Comparison of ENCODE assay signal across 8 mouse cellular contexts in genomic region chr4:120667045-120667501, GRCm38 (mm10). TPM values are rescaled to one million over a fixed set of nuclear protein-coding genes. Genes with fewer than 3 reads are reported as not detected.
DNase-seq lines count a peak whose midpoint lies in the region; ATAC-seq and TF ChIP-seq lines count a peak whose summit lies in the region.

No protein-coding gene starts in this region.

- intact Hi-C loops in gastrocnemius, adult 2 months (cut with DNase I): loop anchor here (1.0 to 5.0 kb wide), 2 partner anchors 54 to 75 kb away; no protein-coding TSS in a partner anchor

- peak; percentile 77 to 88 for DNase-seq in adrenal gland, adult (ENCODE audit: inconsistent age in 2 of 2, low spot score in 1 of 2)
- DNase-seq in cerebellum, postnatal 14 days: peak; percentile 61 to 63
- DNase-seq in gastrocnemius, adult 2 months: peak; percentile 88
- DNase-seq in limb, embryonic 11.5 days (ENCODE audit: low spot score): peak; percentile 69
- DNase-seq in midbrain, embryonic 10.5 days (ENCODE audit: low spot score): peak; percentile 72
- peak; percentile 48 for DNase-seq in right cerebral cortex, postnatal 4 days
- DNase-seq in urinary bladder, postnatal 4 days (ENCODE audit: low spot score in 2 of 2): peak; percentile 40 to 67

- under 1% methylated on average over 50 of the region's 50 CpGs for WGBS in hindbrain, embryonic 15.5 days
- WGBS in limb, embryonic 11.5 days: under 1% methylated on average over 50 of the region's 50 CpGs
- under 1% methylated on average over 50 of the region's 50 CpGs for WGBS in midbrain, embryonic 10.5 days

- H3K9me3 ChIP-seq in hindbrain, embryonic 15.5 days: no peaks in the 10 kb centered on the region
- H3K9me3 ChIP-seq in limb, embryonic 11.5 days (ENCODE audit: control insufficient read depth, low read length): no peaks in the 10 kb centered on the region
- H3K9me3 ChIP-seq in midbrain, embryonic 10.5 days (replicated peaks): no peaks in the 10 kb centered on the region

- peak overlapping the region; percentile 78 for H3K4me3 ChIP-seq in gastrocnemius, adult 2 months
- peak overlapping the region; percentile 51 for H3K4me3 ChIP-seq in hindbrain, embryonic 15.5 days
- peak overlapping the region; percentile 53 for H3K4me3 ChIP-seq in limb, embryonic 11.5 days (ENCODE audit: low read depth, low read length)
- peak overlapping the region; percentile 82 for H3K4me3 ChIP-seq in midbrain, embryonic 10.5 days

- peaks cover 18% of the 10 kb centered on the region for H3K4me1 ChIP-seq in hindbrain, embryonic 15.5 days (replicated peaks)
- peaks cover 12% of the 10 kb centered on the region for H3K4me1 ChIP-seq in limb, embryonic 11.5 days (ENCODE audit: control insufficient read depth, insufficient read depth, low read length)
- peaks cover 31% of the 10 kb centered on the region for H3K4me1 ChIP-seq in midbrain, embryonic 10.5 days

- H3K4me2 ChIP-seq in hindbrain, embryonic 15.5 days: peak overlapping the region; percentile 98
- H3K4me2 ChIP-seq in limb, embryonic 11.5 days (ENCODE audit: low read depth, severe bottlenecking): peak overlapping the region; percentile 100

- peak; percentile 52 for ATAC-seq in hindbrain, embryonic 15.5 days (ENCODE audit: low FRiP score, low read depth)
- peak; percentile 33; the same call in 1 of the 2 replicates for ATAC-seq in limb, embryonic 11.5 days (ENCODE audit: insufficient number of reproducible peaks, low FRiP score, low TSS enrichment, low read depth)

- H3K36me3 ChIP-seq in hindbrain, embryonic 15.5 days: no peaks in the 10 kb centered on the region
- H3K36me3 ChIP-seq in limb, embryonic 11.5 days (ENCODE audit: control insufficient read depth, insufficient read depth, low read length): no peaks in the 10 kb centered on the region
- H3K36me3 ChIP-seq in midbrain, embryonic 10.5 days: no peaks in the 10 kb centered on the region

- peak overlapping the region; percentile 51 for H3K9ac ChIP-seq in hindbrain, embryonic 15.5 days
- H3K9ac ChIP-seq in limb, embryonic 11.5 days (ENCODE audit: low read length): peak overlapping the region; percentile 35

- no peak for TF ChIP-seq CTCF in gastrocnemius, adult 2 months (IDR thresholded peaks at IDR 0.05)

- H3K27ac ChIP-seq in gastrocnemius, adult 2 months: peak overlapping the region; percentile 88
- H3K27ac ChIP-seq in hindbrain, embryonic 15.5 days (replicated peaks): no peak overlapping the region
- no peak overlapping the region for H3K27ac ChIP-seq in limb, embryonic 11.5 days (replicated peaks; ENCODE audit: low read depth, low read length)
- peak overlapping the region; percentile 78 for H3K27ac ChIP-seq in midbrain, embryonic 10.5 days (replicated peaks)

- peaks cover 16% of the 10 kb centered on the region for H3K27me3 ChIP-seq in hindbrain, embryonic 15.5 days
- H3K27me3 ChIP-seq in limb, embryonic 11.5 days (ENCODE audit: control insufficient read depth, insufficient read depth, low read length): peaks cover 30% of the 10 kb centered on the region
- H3K27me3 ChIP-seq in midbrain, embryonic 10.5 days (ENCODE audit: low read depth, poor library complexity, severe bottlenecking): peaks cover 68% of the 10 kb centered on the region

RNA-seq across cellular contexts. Expression of gene Cited4, which starts 0.7 kb away (rescaled TPM):
- total RNA-seq in gastrocnemius, adult 2 months (2021): 10 to 100 TPM in 1 of 2 experiments, 1 to 10 TPM in 1; 9.9 to 16.3 TPM
- 1.5 and 1.8 TPM in 2 replicates for polyA plus RNA-seq in hindbrain, embryonic 15.5 days (2015; fragmentation: Nextera tagmentation; extraction: Ambion mirVana)
- polyA plus RNA-seq in limb, embryonic 11.5 days (2014; fragmentation: Nextera tagmentation; extraction: Ambion mirVana): 5.9 and 7.3 TPM in 2 replicates
- polyA plus RNA-seq in midbrain, embryonic 10.5 days (2016; fragmentation: Nextera tagmentation; extraction: Ambion mirVana): 8.5 and 12.7 TPM in 2 replicates

Comparison
In these comparisons a context has a peak if more than half of its experiments do, and no peak if none do; other contexts are left out.
1. H3K27ac ChIP-seq: peak in gastrocnemius, adult 2 months (single experiment) and midbrain, embryonic 10.5 days (single experiment); none in hindbrain, embryonic 15.5 days (single experiment) and limb, embryonic 11.5 days (single experiment).
2. Peak in every context shown above with its lines, with median percentiles within 50 percentile points of each other: DNase-seq and H3K4me3 ChIP-seq.